Comparison of ENCODE assay signal across 8 mouse cellular contexts in the genomic region with DNA sequence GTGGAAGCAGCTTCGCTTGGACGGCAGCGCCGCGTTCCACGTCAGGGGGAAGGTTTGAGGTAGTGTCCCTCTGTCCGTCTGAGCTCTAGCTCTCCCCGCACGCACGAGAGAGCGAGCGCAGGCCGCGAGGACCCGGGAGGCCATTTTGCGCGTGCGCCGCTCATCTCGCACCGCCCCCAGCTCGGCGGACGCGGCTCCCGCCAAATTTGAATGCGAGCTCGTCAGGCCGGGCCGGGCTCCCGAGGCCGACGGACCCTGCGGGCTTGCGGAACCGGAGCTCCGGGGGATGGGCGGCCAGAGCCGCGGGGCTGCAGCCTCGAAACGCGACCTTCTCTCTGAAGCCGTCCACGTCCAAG. TPM values are rescaled to one million over a fixed set of nuclear protein-coding genes. Genes with fewer than 3 reads are reported as not detected.
DNase-seq lines count a peak whose midpoint lies in the region; ATAC-seq lines count a peak whose summit lies in the region.

No protein-coding gene starts in this region.

- H3K27ac ChIP-seq in heart, embryonic 12.5 days (ENCODE audit: poor library complexity, severe bottlenecking): no peak overlapping the region

- peak; percentile 25; the same call in 1 of the 2 replicates for ATAC-seq in heart, embryonic 12.5 days (ENCODE audit: insufficient number of reproducible peaks, low FRiP score)
- no peak for ATAC-seq in erythroid progenitor cell, adult 5-6 weeks (replicated peaks; ENCODE audit: low FRiP score, poor library complexity, severe bottlenecking)

- peaks cover 5% of the 10 kb centered on the region for H3K36me3 ChIP-seq in heart, embryonic 12.5 days

- peak overlapping the region; percentile 79 for H3K4me2 ChIP-seq in heart, embryonic 12.5 days

- 1% methylated on average over 45 of the region's 45 CpGs for WGBS in heart, embryonic 12.5 days

- peak overlapping the region; percentile 49 for H3K4me3 ChIP-seq in heart, embryonic 12.5 days

- DNase-seq in right cerebral cortex, postnatal 14 days: peak; percentile 68
- no peak for DNase-seq in right cerebral cortex, postnatal 36 days (ENCODE audit: low spot score in 2 of 2)
- peak; percentile 76 for DNase-seq in embryo, embryonic 10 days (ENCODE audit: low spot score)
- peak; percentile 84 for DNase-seq in kidney, postnatal 10 days
- DNase-seq in lung, postnatal 36 days: peak; percentile 44
- peak; percentile 37 to 67 for DNase-seq in spleen, postnatal 14 days (ENCODE audit: low spot score in 2 of 2)

- peaks cover 21% of the 10 kb centered on the region for H3K4me1 ChIP-seq in heart, embryonic 12.5 days (replicated peaks)

- H3K9ac ChIP-seq in heart, embryonic 12.5 days: no peak overlapping the region

- no peaks in the 10 kb centered on the region for H3K9me3 ChIP-seq in heart, embryonic 12.5 days (replicated peaks)

- H3K27me3 ChIP-seq in heart, embryonic 12.5 days (replicated peaks): peaks cover 60% of the 10 kb centered on the region

RNA-seq across cellular contexts. Expression of gene Spag6, which starts 5.1 kb away (rescaled TPM):
- polyA plus RNA-seq in heart, embryonic 12.5 days (2016; fragmentation: Nextera tagmentation; extraction: Ambion mirVana): 0.14 TPM in 1 of 2 replicates, not detected in the other
- not detected in 2 replicates for total RNA-seq in erythroid progenitor cell, adult 5-6 weeks (2015; ENCODE audit: low replicate concordance)
- total RNA-seq in erythroid progenitor cell, adult 5-6 weeks (2017; ENCODE audit: low replicate concordance): not detected in 2 replicates

RNA-seq across cellular contexts. Expression of gene Bmi1, which starts 11.9 kb away (rescaled TPM):
- polyA plus RNA-seq in heart, embryonic 12.5 days (2016; fragmentation: Nextera tagmentation; extraction: Ambion mirVana): 15.6 and 17.9 TPM in 2 replicates
- total RNA-seq in erythroid progenitor cell, adult 5-6 weeks (2015; ENCODE audit: low replicate concordance): 2.1 and 12.6 TPM in 2 replicates
- total RNA-seq in erythroid progenitor cell, adult 5-6 weeks (2017; ENCODE audit: low replicate concordance): 9.8 and 13.6 TPM in 2 replicates

RNA-seq across cellular contexts. Expression of gene Commd3, which starts 16.5 kb away (rescaled TPM):
- polyA plus RNA-seq in heart, embryonic 12.5 days (2016; fragmentation: Nextera tagmentation; extraction: Ambion mirVana): 144 and 153 TPM in 2 replicates
- total RNA-seq in erythroid progenitor cell, adult 5-6 weeks (2015; ENCODE audit: low replicate concordance): 54.1 and 73.2 TPM in 2 replicates
- total RNA-seq in erythroid progenitor cell, adult 5-6 weeks (2017; ENCODE audit: low replicate concordance): 25.3 and 44.7 TPM in 2 replicates

Comparison
In these comparisons a context has a peak if more than half of its experiments do, and no peak if none do; other contexts are left out.
1. DNase-seq: peak in right cerebral cortex, postnatal 14 days (single experiment), embryo, embryonic 10 days (single experiment), kidney, postnatal 10 days (single experiment), lung, postnatal 36 days (single experiment) and spleen, postnatal 14 days (2 of 2); none in right cerebral cortex, postnatal 36 days (0 of 2).